ENCODE assay signal across 28 mouse cellular contexts in genomic region chr14:123202848-123203247, GRCm38 (mm10).
DNase-seq lines count a peak whose midpoint lies in the region; ATAC-seq and TF ChIP-seq lines count a peak whose summit lies in the region.
"Had no signal": no experiment of that assay in that cellular context is flagged by ENCODE, and none has a peak within 500 bp of the region (broad histone marks: within the 10 kb centered on the region; RNA-seq: fewer than 3 reads in every experiment).

No protein-coding gene starts in this region.

- no peak overlapping the region for H3K4me3 ChIP-seq in forebrain, postnatal 0 days (ENCODE audit: low read depth, low read length)
- no peak overlapping the region for H3K4me3 ChIP-seq in forebrain, embryonic 12.5 days (replicated peaks)
- no peak overlapping the region for H3K4me3 ChIP-seq in layer of hippocampus, adult 2 months
- H3K4me3 ChIP-seq in neural tube, embryonic 13.5 days: no peak overlapping the region
- no peak overlapping the region for H3K4me3 ChIP-seq in neural tube, embryonic 15.5 days (replicated peaks)
- H3K4me3 ChIP-seq: heart, adult 2 months; heart, embryonic 12.5 days; limb, embryonic 10.5 days; limb, embryonic 15.5 days; liver, embryonic 13.5 days; midbrain, embryonic 12.5 days; neural tube, embryonic 12.5 days had no signal

- no peaks in the 10 kb centered on the region for H3K27me3 ChIP-seq in forebrain, postnatal 0 days (ENCODE audit: insufficient read depth, low read length)
- H3K27me3 ChIP-seq in forebrain, embryonic 12.5 days: no peaks in the 10 kb centered on the region
- no peaks in the 10 kb centered on the region for H3K27me3 ChIP-seq in neural tube, embryonic 13.5 days
- H3K27me3 ChIP-seq in neural tube, embryonic 15.5 days (replicated peaks): no peaks in the 10 kb centered on the region
- H3K27me3 ChIP-seq: heart, embryonic 12.5 days; limb, embryonic 15.5 days; liver, embryonic 13.5 days; midbrain, embryonic 12.5 days; neural tube, embryonic 12.5 days had no signal

- no peak for TF ChIP-seq CTCF in forebrain, postnatal 0 days (IDR thresholded peaks at IDR 0.05; ENCODE audit: low read depth)
- no peak for TF ChIP-seq CTCF in layer of hippocampus, adult 2 months (conservative IDR thresholded peaks at IDR 0.05)

- H3K9me3 ChIP-seq in forebrain, postnatal 0 days (ENCODE audit: low read length): no peaks in the 10 kb centered on the region
- no peaks in the 10 kb centered on the region for H3K9me3 ChIP-seq in forebrain, embryonic 12.5 days
- no peaks in the 10 kb centered on the region for H3K9me3 ChIP-seq in neural tube, embryonic 13.5 days
- no peaks in the 10 kb centered on the region for H3K9me3 ChIP-seq in neural tube, embryonic 15.5 days (replicated peaks)
- H3K9me3 ChIP-seq: heart, embryonic 12.5 days; limb, embryonic 10.5 days; limb, embryonic 15.5 days; liver, embryonic 13.5 days; midbrain, embryonic 12.5 days; neural tube, embryonic 12.5 days had no signal

- H3K27ac ChIP-seq in forebrain, postnatal 0 days (ENCODE audit: low read depth, low read length): peak overlapping the region; percentile 72; the same call in 1 of the 2 replicates
- no peak overlapping the region for H3K27ac ChIP-seq in forebrain, embryonic 12.5 days
- H3K27ac ChIP-seq in layer of hippocampus, adult 2 months: peak overlapping the region; percentile 24; the same call in 1 of the 2 replicates
- peak overlapping the region; percentile 75 for H3K27ac ChIP-seq in neural tube, embryonic 13.5 days (replicated peaks)
- H3K27ac ChIP-seq in neural tube, embryonic 15.5 days (replicated peaks): peak overlapping the region; percentile 54
- H3K27ac ChIP-seq: heart, adult 2 months; kidney, postnatal 0 days; limb, embryonic 10.5 days; liver, embryonic 13.5 days; midbrain, embryonic 12.5 days; neural tube, embryonic 12.5 days had no signal

- peak; percentile 11 for DNase-seq in forebrain, postnatal 0 days
- DNase-seq in layer of hippocampus, adult 2 months (ENCODE audit: low spot score in 2 of 2): no peak
- DNase-seq in layer of hippocampus, adult 9-11 months: no peak
- no peak for DNase-seq in neural tube, embryonic 10.5 days (ENCODE audit: extremely low spot score, low spot score)
- DNase-seq in adrenal gland, postnatal 4 days (ENCODE audit: low spot score in 2 of 2): no peak
- DNase-seq: adrenal gland, postnatal 10 days; cerebellum, adult 11 months; cerebellum, adult 9-10 months; cerebellum, postnatal 36 days; heart, adult 2 months; heart, postnatal 4 days; kidney, adult 18-20 months; liver, embryonic 13.5 days; lung, adult 18-20 months; retina, postnatal 1 day; right cerebral cortex, postnatal 14 days; thymus, postnatal 4 days had no signal

- no peak for ATAC-seq in forebrain, postnatal 0 days
- ATAC-seq in forebrain, embryonic 12.5 days (ENCODE audit: low FRiP score): no peak
- peak; percentile 17; the same call in 1 of the 2 replicates for ATAC-seq in neural tube, embryonic 13.5 days (ENCODE audit: low read depth)
- peak; percentile 39 for ATAC-seq in neural tube, embryonic 15.5 days (ENCODE audit: low FRiP score)
- ATAC-seq: activated CD4-positive, CD25-positive, alpha-beta regulatory T cell, adult 4 months; CD4-positive, CD25-positive, alpha-beta regulatory T cell, adult 4 months had no signal

- peaks cover 6% of the 10 kb centered on the region; the same call in 1 of the 2 replicates for H3K4me1 ChIP-seq in forebrain, postnatal 0 days (ENCODE audit: insufficient read depth)
- 0 out of 2 replicates have a peak, but pooled peaks cover 7% of the 10 kb centered on the region for H3K4me1 ChIP-seq in forebrain, embryonic 12.5 days
- H3K4me1 ChIP-seq in neural tube, embryonic 13.5 days (replicated peaks): peaks cover 22% of the 10 kb centered on the region
- H3K4me1 ChIP-seq in neural tube, embryonic 15.5 days: peaks cover 21% of the 10 kb centered on the region
- H3K4me1 ChIP-seq: heart, embryonic 12.5 days; limb, embryonic 10.5 days; liver, embryonic 13.5 days; midbrain, embryonic 12.5 days; neural tube, embryonic 12.5 days had no signal

- no peak overlapping the region for H3K4me2 ChIP-seq in forebrain, postnatal 0 days (ENCODE audit: low read depth)
- H3K4me2 ChIP-seq in forebrain, embryonic 12.5 days: no peak overlapping the region
- no peak overlapping the region for H3K4me2 ChIP-seq in neural tube, embryonic 13.5 days
- H3K4me2 ChIP-seq in neural tube, embryonic 15.5 days: peak overlapping the region; percentile 31
- H3K4me2 ChIP-seq: liver, embryonic 13.5 days; midbrain, embryonic 12.5 days; neural tube, embryonic 12.5 days had no signal

- H3K9ac ChIP-seq in forebrain, postnatal 0 days: no peak overlapping the region
- H3K9ac ChIP-seq in forebrain, embryonic 12.5 days: no peak overlapping the region
- H3K9ac ChIP-seq in neural tube, embryonic 13.5 days: no peak overlapping the region
- H3K9ac ChIP-seq in neural tube, embryonic 15.5 days (replicated peaks): no peak overlapping the region
- H3K9ac ChIP-seq: heart, embryonic 12.5 days; limb, embryonic 15.5 days; liver, embryonic 13.5 days; midbrain, embryonic 12.5 days; neural tube, embryonic 12.5 days had no signal

- H3K36me3 ChIP-seq in forebrain, postnatal 0 days (ENCODE audit: insufficient read depth): no peaks in the 10 kb centered on the region
- no peaks in the 10 kb centered on the region for H3K36me3 ChIP-seq in forebrain, embryonic 12.5 days (replicated peaks)
- no peaks in the 10 kb centered on the region for H3K36me3 ChIP-seq in neural tube, embryonic 13.5 days
- no peaks in the 10 kb centered on the region for H3K36me3 ChIP-seq in neural tube, embryonic 15.5 days
- H3K36me3 ChIP-seq: heart, embryonic 12.5 days; limb, embryonic 10.5 days; limb, embryonic 15.5 days; liver, embryonic 13.5 days; midbrain, embryonic 12.5 days; neural tube, embryonic 12.5 days had no signal

- WGBS in forebrain, postnatal 0 days: 43% methylated on average over 2 of the region's 2 CpGs
- WGBS in forebrain, embryonic 12.5 days: 81% methylated on average over 2 of the region's 2 CpGs
- 65% methylated on average over 2 of the region's 2 CpGs for WGBS in neural tube, embryonic 13.5 days
- WGBS in neural tube, embryonic 15.5 days: 31% methylated on average over 2 of the region's 2 CpGs

Comparison
In these comparisons a context has a peak if more than half of its experiments do, and no peak if none do; other contexts are left out.
1. ATAC-seq: peak in neural tube, embryonic 13.5 days (single experiment) and neural tube, embryonic 15.5 days (single experiment); none in forebrain, postnatal 0 days (single experiment) and forebrain, embryonic 12.5 days (single experiment).